Mouse (Mus musculus) urinary bladder, postnatal 4 days (tissue): ENCODE results near the gene Irf2bp2.
"Not testable (repeated sequence)": the region's sequence is repeated elsewhere in the genome, so short reads cannot be mapped to it uniquely, and the experiment has no call there.

Experiments used
- DNase-seq, 2 experiments: peaks; one replicate each; pipeline ENCODE4 v3.0.0; 2021 to 2022; ENCODE audit warnings: low spot score in 2 of 2

Irf2bp2 gene

DNA sequence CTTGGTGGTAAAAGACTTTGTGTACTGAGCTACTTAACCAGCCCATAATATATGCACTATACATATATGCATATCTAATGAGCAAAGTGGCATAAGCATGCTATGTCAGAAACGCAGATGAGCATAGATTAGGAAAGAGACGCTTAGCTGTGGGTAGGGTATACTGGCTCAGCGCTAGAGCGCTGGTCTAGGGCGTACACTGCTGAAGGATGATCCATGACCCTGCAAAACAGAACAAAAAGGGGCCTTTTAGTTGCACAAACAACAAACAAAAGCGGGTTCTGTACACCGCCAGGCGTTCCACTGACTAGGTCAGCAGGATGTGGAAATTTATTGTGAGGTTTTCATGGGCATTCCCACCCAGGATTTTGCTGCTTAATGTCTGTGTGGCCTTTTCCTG is 8.9 kb upstream of the Irf2bp2 start:
- DNase-seq: no peak

DNA sequence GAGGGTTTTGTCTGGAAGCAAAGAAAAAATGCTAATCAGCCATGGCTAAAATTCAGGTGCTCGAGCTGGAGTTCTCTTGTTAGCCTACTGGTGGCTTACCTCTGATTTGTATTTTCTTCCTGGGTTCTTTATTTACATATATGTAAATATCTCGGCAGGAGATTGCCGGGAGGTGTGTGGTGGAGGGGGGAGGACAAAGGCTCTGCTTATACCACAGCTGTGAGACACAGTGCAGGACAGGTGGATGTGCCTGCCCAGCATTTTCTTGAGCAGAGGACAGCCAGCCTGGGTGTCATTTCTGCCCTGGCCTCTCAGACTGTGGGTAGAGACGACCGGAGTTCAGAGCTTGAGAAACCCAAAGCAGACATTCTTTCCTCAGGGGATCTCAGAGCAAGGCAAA is 7.5 kb upstream of the Irf2bp2 start:
- no peak for DNase-seq

- DNase-seq: no peak
Observed at GRCm38 (mm10) chr8:126600816-126601243, 7.0 kb upstream of the Irf2bp2 start.

DNA sequence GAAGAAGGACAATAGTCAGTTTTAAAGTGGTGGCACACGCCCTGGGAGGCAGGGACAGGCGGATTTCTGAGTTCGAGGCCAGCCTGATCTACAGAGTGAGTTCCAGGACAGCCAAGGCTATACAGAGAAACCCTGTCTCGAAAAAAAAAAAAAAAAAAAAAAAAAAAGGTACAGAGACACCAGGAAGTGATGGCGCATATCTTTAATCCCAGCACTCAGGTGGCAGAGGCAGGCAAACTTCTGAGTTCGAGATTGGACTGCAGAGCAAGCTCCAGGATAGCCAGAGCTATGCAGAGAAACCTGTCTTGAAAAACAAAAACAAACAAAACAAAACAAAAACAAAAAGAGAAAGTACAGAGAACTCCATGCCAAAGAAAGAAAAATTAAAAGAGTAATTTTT is 6.6 kb upstream of the Irf2bp2 start:
- not testable (repeated sequence) for DNase-seq

GRCm38 (mm10) chr8:126599297-126599696 is 5.5 kb upstream of the Irf2bp2 start:
- DNase-seq: no peak

DNA sequence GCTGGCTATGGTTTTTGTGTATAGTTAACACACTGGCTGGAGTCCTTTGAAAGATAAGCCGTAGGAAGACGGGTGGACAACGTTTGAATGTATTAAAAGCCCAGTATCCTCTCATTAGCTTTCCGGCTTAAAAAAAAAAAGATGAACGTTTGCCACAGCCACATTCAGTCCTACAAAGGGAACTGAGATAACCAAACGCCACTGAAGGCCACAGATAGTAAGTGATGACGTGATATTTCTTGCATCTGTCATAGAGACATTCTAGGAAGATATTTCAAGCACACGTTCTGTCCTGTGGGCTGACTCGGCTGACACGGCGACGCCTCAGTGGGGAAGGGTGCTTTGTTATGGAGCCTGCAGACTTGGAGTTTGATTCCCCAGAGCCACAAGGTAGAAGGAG is 4.4 kb upstream of the Irf2bp2 start:
- no peak for DNase-seq

DNA sequence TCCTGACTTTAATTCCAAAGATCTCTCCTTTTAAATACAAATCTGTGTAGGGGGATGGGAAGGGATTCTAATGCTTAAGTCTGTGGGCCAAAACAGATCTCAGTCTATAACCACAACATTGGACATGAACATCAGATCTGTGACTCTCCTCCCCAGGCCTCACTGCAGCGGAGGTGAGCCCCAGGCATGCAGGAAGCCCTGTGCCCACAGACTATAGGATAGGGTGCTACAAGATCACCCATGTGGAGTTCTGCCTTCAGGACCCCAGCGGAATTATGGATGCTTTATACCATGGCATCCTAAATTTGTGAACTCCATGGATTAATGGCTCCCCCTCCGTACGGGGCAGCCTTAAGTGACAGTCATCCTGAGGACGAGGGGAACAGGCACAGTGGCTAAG is 2.9 kb upstream of the Irf2bp2 start:
- DNase-seq: no peak

GRCm38 (mm10) chr8:126596097-126596634 is 2.4 kb upstream of the Irf2bp2 start:
- DNase-seq: peak; percentile 86 to 93

GRCm38 (mm10) chr8:126595204-126596061 is 1.6 kb upstream of the Irf2bp2 start:
- peak in 1 of 2 experiments; percentile 45 for DNase-seq

DNA sequence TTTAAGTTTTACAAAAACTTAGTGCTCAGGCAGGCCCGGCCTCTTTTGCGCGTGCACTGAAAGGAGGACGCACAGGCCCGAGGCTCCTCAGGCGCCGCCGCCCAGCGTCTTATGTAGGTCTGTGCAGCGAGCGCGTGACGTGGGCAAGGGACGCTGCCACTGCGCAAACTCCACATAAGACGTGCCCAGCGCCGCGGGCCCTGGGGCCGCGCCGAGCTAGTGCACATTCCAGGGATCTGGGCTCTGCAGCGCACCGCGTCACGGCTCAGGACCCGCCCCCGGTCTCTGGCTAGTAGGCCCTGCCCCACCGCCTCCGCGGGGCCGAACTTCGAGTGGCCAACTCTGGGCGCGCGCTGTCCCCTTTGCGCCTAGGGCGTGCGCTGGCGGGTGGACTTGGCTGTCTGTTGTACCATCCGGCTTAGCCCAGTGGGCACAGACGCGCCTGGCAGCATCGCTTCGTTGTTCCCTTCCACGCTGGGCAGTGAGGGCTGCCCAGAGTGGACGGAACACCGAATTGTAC is 755 bp upstream of the Irf2bp2 start:
- DNase-seq: peak; percentile 97 to 99

DNA sequence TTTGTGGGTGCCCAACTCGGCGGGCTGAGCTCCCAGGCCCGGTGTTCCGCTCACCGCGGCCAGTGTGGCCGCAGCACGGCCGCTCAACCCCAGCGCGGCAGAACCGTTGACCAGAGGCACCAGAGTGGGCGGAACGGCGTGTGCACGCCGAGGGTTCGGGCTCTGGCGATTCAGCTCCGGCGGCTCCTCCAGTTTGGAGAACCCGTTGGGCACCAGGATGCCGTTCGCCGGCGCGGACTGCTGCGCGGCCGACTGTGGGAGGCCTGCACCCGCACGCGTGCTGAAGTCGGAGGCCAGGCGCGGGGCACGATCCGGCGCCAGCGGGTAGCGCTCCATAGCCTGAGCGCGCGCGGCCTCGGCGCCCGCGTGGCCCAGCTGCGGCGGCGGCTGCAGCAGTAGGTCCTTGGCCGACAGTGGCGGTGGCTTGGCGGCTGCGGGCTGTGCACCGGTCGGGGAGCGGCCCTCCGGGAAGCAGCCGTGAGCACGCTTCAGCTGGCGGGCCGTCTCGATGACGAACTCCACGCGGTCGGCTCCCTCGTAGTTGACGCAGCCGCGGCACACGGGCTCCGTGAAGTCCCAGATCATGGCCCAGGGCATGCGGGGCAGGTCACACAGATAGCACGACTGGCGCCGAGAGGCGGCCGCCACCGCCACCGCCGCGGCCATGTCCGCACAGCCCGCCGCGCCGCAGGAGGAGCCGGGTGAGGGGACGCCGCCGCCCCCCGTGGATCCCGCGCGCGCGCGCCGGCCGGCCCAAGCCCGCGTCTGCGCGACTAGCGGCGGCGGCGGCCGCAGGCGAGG is 815 bp downstream of the Irf2bp2 start:
- DNase-seq: peak in 1 of 2 experiments; percentile 43

DNA sequence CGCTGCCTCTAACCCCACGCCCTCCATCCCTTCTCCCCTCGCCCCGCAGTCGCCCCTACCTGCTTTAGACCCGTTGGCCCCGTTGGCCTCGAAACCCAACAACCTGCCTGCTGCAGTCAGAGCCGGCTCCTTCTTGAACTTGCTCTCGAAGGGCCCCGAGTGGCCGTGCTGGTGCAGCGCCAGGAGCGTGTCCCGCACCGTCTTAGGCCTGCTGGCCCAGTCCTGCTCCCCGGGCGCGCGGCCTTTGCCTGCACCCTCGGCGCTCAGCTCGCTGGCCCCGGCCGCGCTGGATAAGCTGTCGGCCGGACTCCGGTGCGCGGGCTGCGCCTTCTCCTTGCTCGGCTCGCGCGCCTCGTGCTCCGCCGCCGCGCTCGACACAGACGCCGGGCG is 1.4 kb downstream of the Irf2bp2 start:
- DNase-seq: peak in 1 of 2 experiments; percentile 36

- DNase-seq: peak in 1 of 2 experiments; percentile 54
Observed at GRCm38 (mm10) chr8:126591821-126592268, 1.9 kb downstream of the Irf2bp2 start.

DNA sequence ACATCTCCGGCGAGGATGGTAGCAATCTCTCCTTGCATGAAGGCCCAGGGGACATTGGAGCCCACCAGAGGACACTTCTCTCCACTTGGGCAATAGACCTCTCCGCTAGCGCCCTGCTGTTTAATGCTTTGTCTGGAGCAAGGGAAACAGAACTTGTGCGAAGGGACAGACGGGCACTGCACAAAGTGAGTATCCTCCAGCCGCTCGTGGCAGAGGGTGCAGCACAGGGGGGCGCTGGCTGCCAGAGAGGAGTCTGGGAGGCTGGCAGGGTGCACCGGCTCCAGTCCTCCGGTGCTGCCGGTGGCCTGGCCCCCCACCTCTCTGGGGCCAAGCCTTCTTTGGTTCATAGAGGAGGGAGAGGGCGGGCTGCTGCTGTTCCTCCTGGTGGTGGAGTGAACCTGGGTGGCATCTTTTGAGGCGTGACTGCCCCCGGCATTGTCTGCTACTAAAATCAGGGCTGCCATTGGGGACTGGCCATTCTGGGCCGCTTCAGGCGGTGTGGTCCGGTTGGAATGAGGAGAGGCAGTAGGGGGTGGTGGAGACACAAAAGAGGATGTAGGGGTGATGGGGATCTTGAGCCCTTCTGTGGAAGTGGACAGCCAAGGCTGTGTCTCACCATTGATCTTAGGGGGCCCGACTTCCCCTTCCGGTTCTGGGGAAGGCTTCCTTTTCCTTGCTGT is 2.5 kb downstream of the Irf2bp2 start:
- peak in 1 of 2 experiments; percentile 43 for DNase-seq

DNA sequence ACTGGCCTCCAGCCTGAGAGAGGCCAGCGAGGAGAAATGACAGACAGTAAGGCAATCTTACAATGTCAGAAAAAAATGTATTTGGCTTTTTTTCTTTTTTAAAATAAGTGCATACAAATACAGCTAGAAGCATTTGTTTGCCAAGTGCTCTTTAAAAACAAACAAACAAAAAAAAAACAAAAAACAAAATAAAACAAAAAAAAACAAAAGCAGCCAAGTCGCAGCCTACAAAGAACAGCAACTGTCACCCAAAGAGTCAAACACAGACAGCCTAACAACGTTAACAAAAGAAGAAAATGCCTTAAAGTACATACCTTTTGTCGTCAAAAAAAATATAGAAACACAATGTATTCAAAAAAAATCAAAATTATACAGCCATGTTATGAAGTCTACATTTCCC is 3.2 kb downstream of the Irf2bp2 start:
- no peak for DNase-seq

GRCm38 (mm10) chr8:126590024-126590529 is 3.7 kb downstream of the Irf2bp2 start:
- DNase-seq: no peak

DNA sequence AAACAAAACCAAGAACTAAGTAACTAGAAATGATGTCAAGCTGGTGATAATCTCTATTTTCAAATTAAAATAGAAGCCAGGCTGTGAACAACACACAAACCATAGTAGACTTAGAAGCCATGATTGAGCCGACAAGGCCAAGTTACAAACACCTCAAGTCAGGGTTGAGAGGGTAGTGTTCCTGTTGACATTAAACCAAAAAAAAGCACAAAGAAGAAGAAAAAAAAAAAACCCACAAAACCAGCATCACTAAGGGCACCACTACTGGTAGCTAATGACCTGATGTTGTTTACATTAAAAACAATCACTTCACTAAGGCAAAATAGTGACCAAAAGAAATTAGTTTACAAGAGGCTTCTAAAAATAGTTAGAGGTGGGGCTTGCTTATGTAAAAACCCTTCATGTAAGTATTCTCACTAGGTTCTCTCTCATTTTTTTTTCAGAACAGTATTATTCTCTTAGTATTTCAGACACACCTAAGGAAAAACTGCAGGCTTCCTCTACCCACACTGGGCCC is 4.2 kb downstream of the Irf2bp2 start:
- no peak for DNase-seq

- no peak for DNase-seq
Observed at GRCm38 (mm10) chr8:126588636-126589506, 4.9 kb downstream of the Irf2bp2 start.

DNA sequence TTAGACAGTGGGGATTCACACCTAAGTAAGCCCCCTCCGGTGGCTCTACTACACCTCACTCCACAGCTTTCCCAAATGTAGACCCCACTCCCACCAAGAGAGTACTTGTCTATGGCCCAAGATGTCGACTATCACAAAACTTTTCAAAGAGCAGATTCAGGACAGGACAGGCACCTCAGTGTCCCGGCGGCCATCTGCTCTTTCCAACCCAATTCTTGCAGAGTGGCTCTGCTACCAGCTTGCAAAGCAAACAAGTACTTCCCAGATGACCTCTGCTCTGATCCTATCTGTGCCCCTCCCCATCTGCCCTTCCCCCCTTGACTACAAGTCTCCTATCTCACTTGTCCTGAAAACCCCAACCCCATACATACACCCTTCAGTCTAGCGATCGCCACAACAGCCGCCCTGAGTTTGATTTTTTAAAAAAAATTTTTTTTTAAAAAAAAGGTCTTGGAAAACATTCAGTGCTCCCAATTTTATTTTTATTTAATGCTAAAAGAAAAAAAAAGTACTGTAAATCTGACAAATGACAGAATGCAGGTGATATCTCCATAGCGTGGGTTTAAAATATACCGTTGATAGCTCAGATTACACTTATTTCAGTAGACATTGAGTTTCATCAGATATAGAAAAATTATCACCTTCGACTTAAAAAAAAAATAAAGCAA is 5.8 kb downstream of the Irf2bp2 start:
- DNase-seq: no peak
